Comparison of ENCODE assay signal across 8 mouse cellular contexts in the genomic region with DNA sequence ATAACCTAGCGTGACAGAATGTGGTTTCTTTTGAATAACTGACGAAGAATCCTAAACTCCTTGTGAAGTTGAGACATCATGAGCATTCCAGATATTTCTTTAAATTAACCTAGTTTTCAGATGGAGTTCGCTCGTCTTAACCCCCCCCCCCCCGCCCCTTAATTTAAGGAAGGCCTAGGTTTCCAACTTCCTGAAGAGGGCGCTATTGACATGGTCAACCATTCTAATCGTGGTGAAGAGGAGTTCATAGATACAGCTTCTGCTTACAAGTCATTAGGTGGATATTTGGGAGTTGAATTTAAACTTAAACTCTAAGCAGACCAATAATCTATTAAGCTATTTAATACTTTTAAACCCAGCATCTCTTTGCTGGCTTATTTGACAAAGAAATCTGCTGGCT. TPM values are rescaled to one million over a fixed set of nuclear protein-coding genes. Genes with fewer than 3 reads are reported as not detected.
DNase-seq lines count a peak whose midpoint lies in the region; ATAC-seq and TF ChIP-seq lines count a peak whose summit lies in the region.

No protein-coding gene starts in this region.

- no peak for ATAC-seq in intestine, postnatal 0 days
- no peak for ATAC-seq in intestine, embryonic 15.5 days
- no peak for ATAC-seq in Patski
- no peak for ATAC-seq in forebrain, embryonic 16.5 days

- CTCF ChIA-PET in Patski (lab: Charles Lee), result interaction anchor here (1.0 to 3.2 kb wide), 3 partner anchors 14 to 29 kb away, joined by 3 to 10 read pairs (median 3); no protein-coding TSS in a partner anchor

- H3K27me3 ChIP-seq in intestine, postnatal 0 days (replicated peaks; ENCODE audit: control insufficient read depth, insufficient read depth, low read length), result peaks cover 6% of the 10 kb centered on the region; the same call in 1 of the 2 replicates
- no peaks in the 10 kb centered on the region; the same call in 1 of the 2 replicates for H3K27me3 ChIP-seq in intestine, embryonic 15.5 days (replicated peaks)
- H3K27me3 ChIP-seq in Patski, result no peaks in the 10 kb centered on the region
- no peaks in the 10 kb centered on the region for H3K27me3 ChIP-seq in forebrain, embryonic 16.5 days (replicated peaks; ENCODE audit: control insufficient read depth, insufficient read depth, low read length)

- H3K9me3 ChIP-seq in intestine, postnatal 0 days (ENCODE audit: control insufficient read depth), result no peaks in the 10 kb centered on the region
- H3K9me3 ChIP-seq in intestine, embryonic 15.5 days, result no peaks in the 10 kb centered on the region
- H3K9me3 ChIP-seq in forebrain, embryonic 16.5 days (ENCODE audit: control insufficient read depth, low read length), result no peaks in the 10 kb centered on the region

- no peak for DNase-seq in Patski (ENCODE audit: low read depth, low spot score)
- peak; percentile 25 for DNase-seq in lung, postnatal 25 days (ENCODE audit: low spot score)
- DNase-seq in thymus, postnatal 4 days, result no peak
- no peak for DNase-seq in testis, postnatal 10 days (ENCODE audit: low spot score)
- no peak for DNase-seq in layer of hippocampus, adult 18-20 months (ENCODE audit: low spot score in 2 of 2)

- H3K4me3 ChIP-seq in intestine, postnatal 0 days (ENCODE audit: low read depth, low read length), result no peak overlapping the region
- H3K4me3 ChIP-seq in intestine, embryonic 15.5 days (replicated peaks), result no peak overlapping the region
- H3K4me3 ChIP-seq in forebrain, embryonic 16.5 days (replicated peaks; ENCODE audit: low read length), result no peak overlapping the region

- in situ Hi-C loops in Patski (cut with MboI; ENCODE audit: low pct_unique_long_range_greater_than_20kb), result no loop called here

- no peak overlapping the region for H3K27ac ChIP-seq in intestine, postnatal 0 days (ENCODE audit: low read depth, low read length)
- no peak overlapping the region for H3K27ac ChIP-seq in intestine, embryonic 15.5 days
- H3K27ac ChIP-seq in forebrain, embryonic 16.5 days (ENCODE audit: low read length), result no peak overlapping the region

- no peak overlapping the region for H3K4me2 ChIP-seq in intestine, postnatal 0 days (replicated peaks; ENCODE audit: low read depth)
- H3K4me2 ChIP-seq in intestine, embryonic 15.5 days (replicated peaks), result no peak overlapping the region
- H3K4me2 ChIP-seq in forebrain, embryonic 16.5 days (ENCODE audit: low read length), result 0 out of 2 replicates have a peak overlapping the region, but pooled peaks have one; percentile 16

- no peak overlapping the region for H3K9ac ChIP-seq in intestine, postnatal 0 days (ENCODE audit: low read depth, low read length)
- H3K9ac ChIP-seq in intestine, embryonic 15.5 days, result no peak overlapping the region
- H3K9ac ChIP-seq in forebrain, embryonic 16.5 days (replicated peaks; ENCODE audit: low read depth, low read length), result no peak overlapping the region

- H3K4me1 ChIP-seq in intestine, postnatal 0 days (replicated peaks; ENCODE audit: control insufficient read depth, insufficient read depth, low read length), result no peaks in the 10 kb centered on the region
- H3K4me1 ChIP-seq in intestine, embryonic 15.5 days (replicated peaks), result no peaks in the 10 kb centered on the region
- H3K4me1 ChIP-seq in forebrain, embryonic 16.5 days (replicated peaks; ENCODE audit: control insufficient read depth, insufficient read depth, low read length), result peaks cover 7% of the 10 kb centered on the region; the same call in 1 of the 2 replicates

- POLR2A ChIA-PET in Patski (lab: Charles Lee), result interaction anchor here (0.7 to 0.8 kb wide), 2 partner anchors 20 to 52 kb away, joined by 3 to 5 read pairs; partner anchors contain the start of gene Creb5

- 32% methylated on average over 7 of the region's 7 CpGs for WGBS in intestine, postnatal 0 days
- WGBS in intestine, embryonic 15.5 days, result 35% methylated on average over 7 of the region's 7 CpGs
- 23% methylated on average over 7 of the region's 7 CpGs for WGBS in forebrain, embryonic 16.5 days

- peak; percentile 57 for TF ChIP-seq CTCF in intestine, postnatal 0 days (IDR thresholded peaks at IDR 0.05; ENCODE audit: low read depth)
- TF ChIP-seq CTCF in Patski (IDR thresholded peaks at IDR 0.05), result peak; percentile 37

- no peaks in the 10 kb centered on the region for H3K36me3 ChIP-seq in intestine, postnatal 0 days (ENCODE audit: control insufficient read depth, insufficient read depth)
- H3K36me3 ChIP-seq in intestine, embryonic 15.5 days, result no peaks in the 10 kb centered on the region
- no peaks in the 10 kb centered on the region for H3K36me3 ChIP-seq in forebrain, embryonic 16.5 days (ENCODE audit: control insufficient read depth, insufficient read depth)

RNA-seq across cellular contexts. Expression of gene Creb5, which starts 20.0 kb away (rescaled TPM):
- polyA plus RNA-seq in intestine, postnatal 0 days (2015; fragmentation: Nextera tagmentation; extraction: Ambion mirVana), result 2.6 and 2.8 TPM in 2 replicates
- 5.0 and 5.4 TPM in 2 replicates for polyA plus RNA-seq in intestine, embryonic 15.5 days (2015; fragmentation: Nextera tagmentation; extraction: Ambion mirVana)
- 12.3 TPM for polyA plus RNA-seq in Patski (2021)
- 11.9 and 14.8 TPM in 2 replicates for polyA plus RNA-seq in forebrain, embryonic 16.5 days (2015; fragmentation: Nextera tagmentation; extraction: Ambion mirVana)
- total RNA-seq in layer of hippocampus, adult 18-20 months (2021), result 1 to 10 TPM; 2.6 to 3.2 TPM
